Mouse (Mus musculus) gastrocnemius, postnatal 25 days (tissue): ENCODE data around the gene Cd207. TPM values are rescaled to one million over a fixed set of nuclear protein-coding genes. Genes with fewer than 3 reads are reported as not detected.

Source experiments
- DNase-seq: peaks from one replicate; pipeline ENCODE4 v3.0.0; 2022
- long read RNA-seq, 2 experiments: library from polyadenylated mRNA; stranded (forward); transcript quantifications; one replicate each; pipeline ENCODE4 v2.0.0; 2021
- total RNA-seq, 2 experiments: library from RNA; stranded (reverse); gene quantifications; 1 replicate in 1 of 2; 2 replicates in 1 of 2; pipeline ENCODE4 v1.2.3; 2021

The Cd207 gene
- not detected for total RNA-seq
- long read RNA-seq, experiment 1 = 0 reads
- long read RNA-seq, experiment 2 = 0 reads

GRCm38 (mm10) chr6:83677757-83678156 lies at the start of gene Cd207:
Gene Cd207, minus strand, starts transcription at chr6:83677857.
- no peak for DNase-seq

DNA sequence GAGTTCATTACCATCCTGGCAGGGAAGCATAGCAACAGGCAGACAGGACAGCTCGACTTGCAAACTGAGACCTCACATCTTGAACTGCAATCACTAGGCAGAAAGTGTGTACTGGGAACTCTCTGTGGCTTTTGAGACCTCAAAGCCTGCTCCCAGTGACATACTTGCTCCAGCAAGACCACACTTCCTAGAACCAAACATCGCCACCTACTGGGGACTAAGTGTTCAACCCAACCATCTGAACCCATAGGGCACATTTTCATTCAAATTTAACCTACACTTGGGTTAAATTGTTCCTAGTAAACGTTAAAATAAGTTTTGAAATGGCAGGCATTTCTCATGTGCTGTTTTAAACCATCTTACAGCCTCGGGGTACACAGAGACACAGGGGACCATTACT lies 49.5 kb upstream of the Cd207 start:
- no peak for DNase-seq

DNA sequence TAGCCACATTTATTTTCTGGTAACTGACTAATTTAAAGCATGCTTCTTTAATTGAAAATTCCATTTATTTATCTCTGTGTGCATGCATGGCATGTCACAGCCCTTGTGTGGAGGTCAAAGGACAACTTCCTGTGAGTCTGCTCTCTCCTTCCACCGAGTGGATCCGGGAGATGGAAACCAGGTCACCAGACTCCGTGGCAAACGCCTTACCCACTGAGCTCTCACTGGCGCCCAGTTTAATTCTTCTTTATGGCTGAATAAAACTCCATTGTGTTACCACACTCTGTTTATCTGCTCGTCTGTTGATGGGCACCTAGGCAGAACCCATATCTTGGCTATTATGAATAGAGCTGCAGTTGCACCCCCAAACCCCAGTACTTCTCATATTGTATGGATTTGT lies 44.9 kb upstream of the Cd207 start:
- no peak for DNase-seq

- DNase-seq = no peak
These were observed 39.4 kb upstream of the Cd207 start for GRCm38 (mm10) chr6:83717026-83717425.

GRCm38 (mm10) chr6:83715461-83716196 lies 38.0 kb upstream of the Cd207 start:
- no peak for DNase-seq

DNA sequence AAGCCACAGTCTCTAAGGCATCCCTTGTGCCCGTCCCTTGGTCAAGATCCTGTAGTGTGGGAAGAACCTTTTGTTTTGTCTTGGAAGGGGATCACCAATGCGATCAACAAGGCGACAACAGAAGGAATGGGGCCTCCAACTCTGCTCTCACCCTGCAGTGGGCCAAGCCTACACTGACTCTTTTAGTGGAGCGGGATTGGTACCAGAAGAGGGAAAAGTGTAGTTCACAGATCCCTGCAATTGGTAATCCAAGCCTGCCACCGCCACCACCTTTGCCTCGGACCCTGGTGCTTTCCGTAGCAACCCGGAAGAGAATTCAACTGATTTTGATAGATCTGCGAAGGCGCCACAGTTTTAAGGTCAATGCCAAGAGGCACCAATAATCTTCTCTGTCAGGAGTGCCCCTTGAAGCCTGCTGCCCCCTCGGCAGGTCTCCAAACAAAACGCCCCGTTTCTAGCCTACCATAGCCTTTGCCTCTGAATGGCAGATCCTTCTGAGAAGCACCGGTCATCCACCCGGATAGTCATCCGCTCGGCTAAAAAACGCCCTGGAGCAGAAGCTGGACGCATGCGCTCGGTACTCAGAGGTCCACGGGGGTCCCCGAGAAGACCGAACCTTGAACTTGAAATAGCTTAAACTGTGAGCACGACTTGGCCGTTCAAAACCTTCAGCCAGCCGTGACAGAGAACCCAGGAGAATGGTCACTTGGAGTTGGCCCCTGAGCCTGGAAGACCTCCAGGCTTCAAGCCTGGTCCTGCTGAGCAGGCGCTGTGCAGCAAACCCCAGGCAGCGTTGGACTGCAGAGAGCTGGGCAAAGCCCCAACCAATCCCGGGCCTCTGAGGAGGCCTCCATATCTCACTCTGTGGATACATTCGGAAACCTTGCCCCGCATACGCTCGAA lies 36.8 kb upstream of the Cd207 start:
- no peak for DNase-seq

GRCm38 (mm10) chr6:83713271-83714136 lies 35.8 kb upstream of the Cd207 start:
- DNase-seq = no peak

GRCm38 (mm10) chr6:83711725-83712475 lies 34.2 kb upstream of the Cd207 start:
- no peak for DNase-seq

- DNase-seq = peak; percentile 78
These were observed 33.5 kb upstream of the Cd207 start, which contains the start of gene Vax2 for GRCm38 (mm10) chr6:83711067-83711675. Gene Vax2, plus strand, starts transcription at chr6:83711264.

- no peak for DNase-seq
These were observed 32.9 kb upstream of the Cd207 start for GRCm38 (mm10) chr6:83710361-83711066.

GRCm38 (mm10) chr6:83707738-83708510 lies 30.3 kb upstream of the Cd207 start:
- DNase-seq = no peak

GRCm38 (mm10) chr6:83704701-83705100 lies 27.0 kb upstream of the Cd207 start:
- DNase-seq = no peak

DNA sequence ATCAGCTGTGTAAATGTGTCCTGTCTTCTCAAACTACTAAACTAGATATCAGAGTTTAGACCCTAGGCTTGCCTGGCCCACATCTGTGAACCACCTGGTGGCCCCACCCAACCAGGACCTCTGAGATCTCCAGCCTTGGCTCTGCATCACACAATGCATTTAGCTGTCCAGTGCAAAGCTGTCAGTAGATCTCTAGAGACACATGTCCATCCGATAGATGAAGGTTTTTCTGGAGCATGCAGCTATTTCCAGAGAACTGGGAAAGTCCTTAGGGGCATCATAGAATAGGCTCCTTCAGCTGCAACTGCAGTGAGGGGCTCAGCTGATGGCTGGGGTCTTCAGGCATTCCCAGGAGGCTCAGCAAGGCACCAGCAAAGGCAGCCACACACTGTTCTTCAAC lies 26.6 kb upstream of the Cd207 start:
- no peak for DNase-seq

GRCm38 (mm10) chr6:83703722-83704078 lies 26.0 kb upstream of the Cd207 start:
- no peak for DNase-seq

- DNase-seq = no peak
These were observed 25.5 kb upstream of the Cd207 start for GRCm38 (mm10) chr6:83703000-83703721.

GRCm38 (mm10) chr6:83702146-83702999 lies 24.7 kb upstream of the Cd207 start:
- DNase-seq = no peak

GRCm38 (mm10) chr6:83701001-83701400 lies 23.3 kb upstream of the Cd207 start:
- no peak for DNase-seq

- DNase-seq = no peak
These were observed 22.3 kb upstream of the Cd207 start for GRCm38 (mm10) chr6:83699971-83700370.
